Mouse (Mus musculus) stomach, postnatal 0 days (tissue): Measurements from ENCODE around the gene Nrxn3. TPM values are rescaled to one million over a fixed set of nuclear protein-coding genes. Genes with fewer than 3 reads are reported as not detected.

Source experiments
- ATAC-seq: fragments of 200-750 bp; cut with Nextera tagmentation; 2 replicates; pipeline ENCODE4 v1.8.0; 2017; ENCODE audit not compliant: low FRiP score, low TSS enrichment
- DNase-seq: peaks from one replicate; pipeline ENCODE4 v3.0.0-alpha.2; 2016; ENCODE audit warnings: low spot score
- H3K27ac ChIP-seq: fragments of 300-500 bp; sonication (generic); replicated peaks from 2 replicates; pipeline ENCODE4 v1.5.1; 2014; ENCODE audit warnings: mild to moderate bottlenecking, control low read depth
- H3K27me3 ChIP-seq: fragments of 300-500 bp; sonication (generic); 2 replicates; pipeline ENCODE4 v1.6.1; 2014; ENCODE audit warnings: low read length; ENCODE audit not compliant: control insufficient read depth, insufficient read depth
- H3K36me3 ChIP-seq: fragments of 300-500 bp; sonication (generic); 2 replicates; pipeline ENCODE4 v1.6.1; 2014; ENCODE audit warnings: low read length, mixed read lengths; ENCODE audit not compliant: control insufficient read depth, insufficient read depth
- H3K4me1 ChIP-seq: fragments of 300-500 bp; sonication (generic); replicated peaks from 2 replicates; pipeline ENCODE4 v1.6.1; 2014; ENCODE audit warnings: antibody characterized with exemption; ENCODE audit not compliant: control insufficient read depth, insufficient read depth
- H3K4me2 ChIP-seq: fragments of 300-500 bp; sonication (generic); replicated peaks from 2 replicates; pipeline ENCODE4 v1.6.1; 2014; ENCODE audit warnings: low read depth, mild to moderate bottlenecking, control low read depth, moderate library complexity
- H3K4me3 ChIP-seq: fragments of 300-500 bp; sonication (generic); 2 replicates; pipeline ENCODE4 v1.5.1; 2014; ENCODE audit warnings: low read depth, low read length, control low read depth
- H3K9ac ChIP-seq: fragments of 300-500 bp; sonication (generic); 2 replicates; pipeline ENCODE4 v1.6.1; 2014; ENCODE audit warnings: mild to moderate bottlenecking, low read length, control low read depth, mixed read lengths
- H3K9me3 ChIP-seq: fragments of 300-500 bp; sonication (generic); 2 replicates; pipeline ENCODE4 v1.6.1; 2016; ENCODE audit warnings: low read length; ENCODE audit not compliant: control insufficient read depth
- CTCF ChIP-seq: IDR thresholded peaks from 2 replicates; pipeline ENCODE4 v1.5.1; 2016; ENCODE audit warnings: antibody characterized with exemption, low read depth, mild to moderate bottlenecking, moderate library complexity
- EP300 ChIP-seq: optimal IDR thresholded peaks from 2 replicates; pipeline ENCODE3; 2016; ENCODE audit warnings: antibody characterized with exemption
- WGBS: fragments of 180-500 bp; shearing (Covaris S2); extraction: QIAGEN DNeasy Blood & Tissue Kit; methylation state at CpG from one replicate; pipeline ENCODE4 v1.1.7; 2014; 5-methylcytosine and 5-hydroxymethylcytosine counted together
- polyA plus RNA-seq: library from polyadenylated mRNA; unstranded; fragments of >200 nt; fragmentation: Nextera tagmentation; extraction: Ambion mirVana; gene quantifications from 2 replicates; pipeline ENCODE4 v1.2.1, GENCODE M21; 2015

The Nrxn3 gene
- polyA plus RNA-seq, 1 experiment from 2014 or later = 1.0 TPM

DNA sequence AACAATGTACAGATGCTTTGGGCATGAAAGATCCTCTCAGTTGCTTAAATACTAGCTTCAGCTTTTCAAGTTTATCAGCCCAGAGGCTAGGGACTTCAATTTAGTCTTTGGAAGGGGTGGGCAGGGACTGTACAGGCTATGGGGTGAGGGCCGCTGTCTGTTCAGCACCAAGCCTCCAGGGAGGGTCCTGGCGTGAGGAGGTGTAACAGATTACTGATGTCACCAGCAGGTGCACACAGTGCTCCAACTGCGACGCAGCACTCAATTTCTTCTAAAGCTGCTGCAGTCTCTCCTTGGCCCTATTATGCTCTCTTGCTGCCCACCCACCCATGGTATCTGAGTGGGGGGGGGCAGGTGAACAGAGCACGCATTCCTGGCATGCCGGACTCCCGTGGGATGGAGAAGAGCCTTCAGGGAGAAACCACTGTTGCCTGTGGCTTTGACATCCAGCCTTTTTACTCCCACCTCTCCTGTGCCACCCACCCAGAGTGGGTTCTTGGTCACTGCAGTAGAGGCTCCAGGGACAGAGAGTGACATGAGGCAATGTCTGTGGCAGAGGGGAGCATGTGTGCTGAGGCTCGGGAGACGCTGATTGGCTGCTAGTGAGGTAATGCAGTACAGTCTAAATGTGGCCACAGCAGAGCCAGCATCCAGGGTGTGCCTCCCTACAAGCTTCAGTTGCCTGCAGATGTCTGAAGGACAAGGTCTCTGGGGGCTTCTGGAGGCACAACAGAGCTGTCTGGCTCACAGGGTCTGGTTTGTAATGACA, 406.6 kb downstream of the Nrxn3 start:
- no peak overlapping the region for H3K9ac ChIP-seq
- no peak for DNase-seq
- no peaks in the 10 kb centered on the region for H3K36me3 ChIP-seq
- no peak overlapping the region for H3K4me3 ChIP-seq
- no peak overlapping the region for H3K4me2 ChIP-seq
- no peak overlapping the region for H3K27ac ChIP-seq
- no peaks in the 10 kb centered on the region for H3K4me1 ChIP-seq
- H3K9me3 ChIP-seq = no peaks in the 10 kb centered on the region
- WGBS = 53% methylated on average over 8 of the region's 9 CpGs
- no peaks in the 10 kb centered on the region for H3K27me3 ChIP-seq
- TF ChIP-seq CTCF = no peak
- TF ChIP-seq EP300 = no peak
- no peak for ATAC-seq

DNA sequence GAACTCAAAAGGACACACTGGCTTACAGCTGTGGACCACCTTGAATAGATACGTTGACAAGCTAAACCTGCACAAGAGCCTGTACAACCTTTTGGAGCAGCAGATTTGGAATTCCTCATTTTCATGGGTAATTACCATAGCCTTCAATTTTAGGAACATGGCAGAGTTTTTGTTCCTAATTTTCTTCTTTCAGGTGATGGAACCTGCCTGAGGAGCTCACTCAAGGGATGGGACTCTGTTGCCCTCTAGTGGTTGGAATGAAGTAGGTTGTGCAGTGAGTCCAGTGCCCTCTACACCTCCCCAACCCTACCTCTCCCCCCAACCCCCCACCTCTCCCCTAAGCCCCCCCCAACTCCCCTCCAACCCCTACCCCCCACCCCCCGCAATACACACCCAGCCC, 411.7 kb downstream of the Nrxn3 start:
- Histone ChIP-seq H3K27me3 (no peaks in the 10 kb centered on the region), H3K4me3 (no peak overlapping the region), H3K9ac (no peak overlapping the region), H3K4me1 (no peaks in the 10 kb centered on the region), H3K27ac (no peak overlapping the region), H3K36me3 (no peaks in the 10 kb centered on the region), H3K9me3 (no peaks in the 10 kb centered on the region), H3K4me2 (no peak overlapping the region)
- 89% methylated on average over 2 of the region's 2 CpGs for WGBS
- DNase-seq = no peak
- ATAC-seq = no peak
- TF ChIP-seq EP300 (no peak), CTCF (peak; percentile 67)

DNA sequence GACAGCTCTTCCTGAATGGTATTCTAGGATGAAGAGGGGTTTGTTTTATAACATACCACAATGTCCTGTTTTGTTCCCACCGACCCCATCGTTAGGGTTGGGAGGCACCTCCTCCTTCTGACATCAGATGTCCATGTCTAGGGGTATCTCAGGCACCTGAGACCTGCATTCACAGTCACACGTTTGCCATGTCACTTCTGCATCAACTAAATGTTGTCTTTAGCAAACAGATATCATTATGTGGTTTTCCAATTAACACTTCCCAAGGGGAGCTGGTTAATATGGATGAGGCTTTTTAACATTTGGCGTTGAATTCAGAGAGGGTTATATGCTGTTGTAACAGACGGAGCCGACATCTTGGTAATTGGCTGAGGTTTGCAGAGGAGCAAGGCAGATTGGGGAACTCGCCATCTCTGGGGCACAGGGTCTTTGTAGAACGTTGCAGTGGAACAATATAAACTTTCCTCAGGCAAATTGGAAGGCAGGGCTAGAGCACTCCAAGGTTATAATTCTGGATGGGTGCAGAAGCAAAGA, 412.2 kb downstream of the Nrxn3 start:
- H3K27ac ChIP-seq = no peak overlapping the region
- WGBS = 71% methylated on average over 8 of the region's 8 CpGs
- H3K4me1 ChIP-seq = no peaks in the 10 kb centered on the region
- no peak overlapping the region for H3K4me3 ChIP-seq
- no peak overlapping the region for H3K4me2 ChIP-seq
- no peaks in the 10 kb centered on the region for H3K27me3 ChIP-seq
- TF ChIP-seq EP300 = no peak
- TF ChIP-seq CTCF = no peak
- H3K36me3 ChIP-seq = no peaks in the 10 kb centered on the region
- DNase-seq (no peak), ATAC-seq (no peak)
- H3K9me3 ChIP-seq = no peaks in the 10 kb centered on the region
- no peak overlapping the region for H3K9ac ChIP-seq

DNA sequence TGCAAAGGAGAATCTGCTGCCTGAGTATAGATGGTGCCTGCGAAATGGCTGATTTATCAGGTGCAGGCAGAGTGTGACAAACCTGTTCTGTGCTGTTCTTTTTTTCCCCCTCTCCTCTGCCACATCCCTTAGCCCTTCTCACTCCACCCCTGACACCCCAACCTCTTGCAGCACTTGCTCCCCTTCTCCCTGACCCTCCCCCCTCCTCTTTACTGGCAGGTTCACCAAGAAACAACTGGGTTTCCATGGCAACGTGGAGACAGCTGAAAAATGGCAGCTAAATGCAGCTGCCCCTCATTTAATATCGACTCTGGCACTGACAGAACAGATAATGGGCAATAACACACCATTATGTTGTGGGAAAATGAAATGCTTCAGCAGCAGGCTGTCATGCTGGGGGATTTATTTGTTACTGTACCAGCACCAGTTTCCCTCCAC, 426.3 kb downstream of the Nrxn3 start:
- Histone ChIP-seq H3K9me3 (no peaks in the 10 kb centered on the region), H3K4me1 (no peaks in the 10 kb centered on the region), H3K36me3 (no peaks in the 10 kb centered on the region), H3K27me3 (no peaks in the 10 kb centered on the region), H3K4me3 (no peak overlapping the region), H3K9ac (no peak overlapping the region), H3K4me2 (no peak overlapping the region), H3K27ac (no peak overlapping the region)
- no peak for DNase-seq
- TF ChIP-seq CTCF = no peak
- TF ChIP-seq EP300 = no peak
- ATAC-seq = no peak
- WGBS = 33% methylated on average over 3 of the region's 3 CpGs

DNA sequence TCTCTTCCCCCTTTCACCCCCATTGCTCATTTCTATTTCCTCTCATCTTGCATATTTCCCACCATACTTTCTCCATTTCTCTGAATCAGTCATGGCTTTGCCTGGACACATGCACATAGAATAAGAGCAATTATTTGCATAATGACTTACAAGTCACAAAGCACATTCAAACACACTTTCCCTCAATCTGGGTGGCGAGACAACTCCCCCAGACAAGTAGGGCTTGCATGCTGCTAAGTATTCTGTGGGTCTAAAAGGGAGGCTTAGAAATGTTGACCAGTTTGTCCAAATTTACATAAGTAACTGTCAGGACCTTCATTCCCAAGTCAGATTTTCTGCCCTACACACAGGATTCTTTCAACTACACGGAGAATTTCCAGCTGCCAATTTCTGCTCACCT, 426.8 kb downstream of the Nrxn3 start:
- TF ChIP-seq EP300 = no peak
- no peak for TF ChIP-seq CTCF
- Histone ChIP-seq H3K27me3 (no peaks in the 10 kb centered on the region), H3K9me3 (no peaks in the 10 kb centered on the region), H3K4me2 (no peak overlapping the region), H3K36me3 (no peaks in the 10 kb centered on the region), H3K9ac (no peak overlapping the region), H3K27ac (no peak overlapping the region), H3K4me1 (no peaks in the 10 kb centered on the region), H3K4me3 (no peak overlapping the region)
- no peak for DNase-seq
- no peak for ATAC-seq
- 56% methylated on average over 2 of the region's 2 CpGs for WGBS

DNA sequence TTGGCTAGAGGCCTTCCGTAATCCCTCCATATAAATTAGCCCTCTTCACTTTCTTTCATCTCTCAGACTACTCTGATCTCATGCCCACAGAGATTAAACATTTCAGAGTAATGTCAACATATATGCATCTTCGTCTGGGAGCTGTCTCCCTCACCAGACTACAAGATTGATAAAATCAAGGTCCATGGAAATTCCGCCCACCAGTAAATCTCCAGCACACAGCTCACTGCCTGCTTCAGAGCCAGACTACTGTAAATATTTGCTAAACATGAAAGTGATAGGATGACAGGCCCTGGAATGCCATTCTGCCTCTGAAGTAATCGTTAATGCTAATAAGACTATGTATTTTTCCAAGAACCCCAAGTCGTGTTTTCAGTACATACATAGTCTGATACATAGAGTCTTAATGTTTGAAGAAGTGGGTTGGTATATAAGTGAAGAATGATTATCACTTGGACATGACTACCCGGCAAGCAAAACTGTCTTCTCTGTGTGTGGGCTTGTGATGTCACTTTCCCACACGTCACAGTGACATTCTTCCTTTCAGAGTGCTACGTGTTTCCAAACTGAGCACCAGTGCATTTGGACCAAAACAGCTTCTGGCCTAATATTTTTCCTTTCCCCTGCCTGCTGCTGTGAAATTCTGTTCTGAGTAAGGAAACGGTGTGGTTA, 433.5 kb downstream of the Nrxn3 start:
- Histone ChIP-seq H3K9me3 (no peaks in the 10 kb centered on the region), H3K27me3 (no peaks in the 10 kb centered on the region), H3K36me3 (no peaks in the 10 kb centered on the region), H3K27ac (peak overlapping the region; percentile 58), H3K4me3 (no peak overlapping the region), H3K4me2 (no peak overlapping the region), H3K9ac (no peak overlapping the region), H3K4me1 (no peaks in the 10 kb centered on the region)
- ATAC-seq (peak; percentile 74), DNase-seq (no peak)
- TF ChIP-seq CTCF (no peak), EP300 (peak; percentile 77)
- 20% methylated on average over 9 of the region's 9 CpGs for WGBS
